Mouse (Mus musculus) midbrain, embryonic 12.5 days (tissue): Measurements from ENCODE around the gene Gm128. TPM values are rescaled to one million over a fixed set of nuclear protein-coding genes. Genes with fewer than 3 reads are reported as not detected.

Experiments
- ATAC-seq: fragments of 200-750 bp; cut with Nextera tagmentation; 2 replicates; pipeline ENCODE4 v1.8.0; 2017; ENCODE audit warnings: low read depth, moderate TSS enrichment, moderate library complexity; ENCODE audit not compliant: low FRiP score
- H3K27ac ChIP-seq: fragments of 300-500 bp; sonication (generic); replicated peaks from 2 replicates; pipeline ENCODE4 v1.5.1; 2016; ENCODE audit warnings: mild to moderate bottlenecking
- H3K27me3 ChIP-seq: fragments of 300-500 bp; sonication (generic); 2 replicates; pipeline ENCODE4 v1.6.1; 2016; ENCODE audit warnings: mild to moderate bottlenecking
- H3K36me3 ChIP-seq: fragments of 300-500 bp; sonication (generic); 2 replicates; pipeline ENCODE4 v1.6.1; 2016
- H3K4me1 ChIP-seq: fragments of 300-500 bp; sonication (generic); 2 replicates; pipeline ENCODE4 v1.6.1; 2016
- H3K4me2 ChIP-seq: fragments of 300-500 bp; sonication (generic); replicated peaks from 2 replicates; pipeline ENCODE4 v1.6.1; 2016; ENCODE audit warnings: mild to moderate bottlenecking, moderate library complexity
- H3K4me3 ChIP-seq: fragments of 300-500 bp; sonication (generic); 2 replicates; pipeline ENCODE4 v1.5.1; 2016; ENCODE audit warnings: mild to moderate bottlenecking
- H3K9ac ChIP-seq: fragments of 300-500 bp; sonication (generic); replicated peaks from 2 replicates; pipeline ENCODE4 v1.6.1; 2016; ENCODE audit warnings: mild to moderate bottlenecking, moderate library complexity
- H3K9me3 ChIP-seq: fragments of 300-500 bp; sonication (generic); 2 replicates; pipeline ENCODE4 v1.6.1; 2016; ENCODE audit warnings: mild to moderate bottlenecking
- WGBS: fragments of 180-500 bp; shearing (Covaris S2); methylation state at CpG from one replicate; pipeline ENCODE4 v1.1.7; 2016; 5-methylcytosine and 5-hydroxymethylcytosine counted together
- polyA plus RNA-seq: library from polyadenylated mRNA; unstranded; fragments of >200 nt; fragmentation: Nextera tagmentation; extraction: Ambion mirVana; gene quantifications from 2 replicates; pipeline ENCODE4 v1.2.1, GENCODE M21; 2016

Gene Gm128
- polyA plus RNA-seq, 1 experiment from 2014 or later, result not detected

- H3K36me3 ChIP-seq, result peaks cover 72% of the 10 kb centered on the region
- ATAC-seq, result no peak
- 90% methylated on average over 1 of the region's 1 CpGs for WGBS
These were observed 23.3 kb upstream of the Gm128 start for GRCm38 (mm10) chr3:95264724-95265123.

GRCm38 (mm10) chr3:95263089-95263739 lies 21.8 kb upstream of the Gm128 start:
- no peak overlapping the region for H3K4me3 ChIP-seq
- peaks cover 79% of the 10 kb centered on the region for H3K36me3 ChIP-seq
- no peak overlapping the region for H3K9ac ChIP-seq
- H3K27me3 ChIP-seq, result no peaks in the 10 kb centered on the region
- no peak overlapping the region for H3K27ac ChIP-seq
- 51% methylated on average over 11 of the region's 11 CpGs for whole genome bisulfite sequencing
- ATAC-seq, result no peak
- no peaks in the 10 kb centered on the region for H3K4me1 ChIP-seq
- H3K9me3 ChIP-seq, result 0 out of 2 replicates have a peak, but pooled peaks cover 3% of the 10 kb centered on the region
- no peak overlapping the region for H3K4me2 ChIP-seq

More at GRCm38 (mm10) chr3:95264724-95265123, 23.3 kb upstream of the Gm128 start:
- no peak overlapping the region for H3K9ac ChIP-seq
- H3K27me3 ChIP-seq, result no peaks in the 10 kb centered on the region
- no peak overlapping the region for H3K4me3 ChIP-seq
- H3K4me1 ChIP-seq, result no peaks in the 10 kb centered on the region
- H3K4me2 ChIP-seq, result no peak overlapping the region
- 0 out of 2 replicates have a peak, but pooled peaks cover 3% of the 10 kb centered on the region for H3K9me3 ChIP-seq
- H3K27ac ChIP-seq, result no peak overlapping the region

GRCm38 (mm10) chr3:95261975-95262374 lies 20.6 kb upstream of the Gm128 start:
- no peak overlapping the region for H3K4me2 ChIP-seq
- 93% methylated on average over 4 of the region's 4 CpGs for WGBS
- no peaks in the 10 kb centered on the region for H3K4me1 ChIP-seq
- H3K27me3 ChIP-seq, result no peaks in the 10 kb centered on the region
- no peak overlapping the region for H3K9ac ChIP-seq
- peaks cover 78% of the 10 kb centered on the region for H3K36me3 ChIP-seq
- H3K4me3 ChIP-seq, result no peak overlapping the region
- H3K27ac ChIP-seq, result no peak overlapping the region
- 0 out of 2 replicates have a peak, but pooled peaks cover 3% of the 10 kb centered on the region for H3K9me3 ChIP-seq
- no peak for ATAC-seq

GRCm38 (mm10) chr3:95256931-95257330 lies 15.5 kb upstream of the Gm128 start:
- ATAC-seq, result no peak

GRCm38 (mm10) chr3:95250783-95251424 lies 9.5 kb upstream of the Gm128 start, which contains the start of gene Bnipl:
Gene Bnipl (minus strand): TSS chr3:95251193.
- 66% methylated on average over 7 of the region's 7 CpGs for WGBS
- no peaks in the 10 kb centered on the region for H3K4me1 ChIP-seq
- H3K9ac ChIP-seq, result no peak within 1 kb of the TSS
- H3K36me3 ChIP-seq, result peaks cover 32% of the 10 kb centered on the region
- no peak for ATAC-seq
- H3K27me3 ChIP-seq, result no peaks in the 10 kb centered on the region
- no peaks in the 10 kb centered on the region for H3K9me3 ChIP-seq
- H3K4me3 ChIP-seq, result no peak within 1 kb of the TSS
- no peak within 1 kb of the TSS for H3K4me2 ChIP-seq
- no peak within 1 kb of the TSS for H3K27ac ChIP-seq

More at GRCm38 (mm10) chr3:95256931-95257330, 15.5 kb upstream of the Gm128 start:
- Histone ChIP-seq H3K9me3 (no peaks in the 10 kb centered on the region), H3K9ac (no peak overlapping the region), H3K4me2 (no peak overlapping the region), H3K27me3 (no peaks in the 10 kb centered on the region), H3K36me3 (peaks cover 86% of the 10 kb centered on the region), H3K4me1 (no peaks in the 10 kb centered on the region), H3K27ac (no peak overlapping the region), H3K4me3 (no peak overlapping the region)
- 90% methylated on average over 5 of the region's 5 CpGs for WGBS

GRCm38 (mm10) chr3:95250361-95250760 lies 9.0 kb upstream of the Gm128 start:
- Histone ChIP-seq H3K4me2 (no peak overlapping the region), H3K27me3 (no peaks in the 10 kb centered on the region), H3K27ac (no peak overlapping the region), H3K36me3 (peaks cover 26% of the 10 kb centered on the region), H3K9ac (no peak overlapping the region), H3K4me3 (no peak overlapping the region), H3K4me1 (no peaks in the 10 kb centered on the region), H3K9me3 (no peaks in the 10 kb centered on the region)
- WGBS, result 80% methylated on average over 5 of the region's 5 CpGs
- ATAC-seq, result no peak

GRCm38 (mm10) chr3:95247660-95248336 lies 6.4 kb upstream of the Gm128 start:
- H3K36me3 ChIP-seq, result peaks cover 3% of the 10 kb centered on the region; the same call in 1 of the 2 replicates
- no peaks in the 10 kb centered on the region for H3K9me3 ChIP-seq
- no peak overlapping the region for H3K27ac ChIP-seq
- no peak overlapping the region for H3K4me3 ChIP-seq
- ATAC-seq, result no peak
- no peaks in the 10 kb centered on the region for H3K4me1 ChIP-seq
- H3K9ac ChIP-seq, result no peak overlapping the region
- 76% methylated on average over 1 of the region's 1 CpGs for WGBS
- no peaks in the 10 kb centered on the region for H3K27me3 ChIP-seq
- no peak overlapping the region for H3K4me2 ChIP-seq

GRCm38 (mm10) chr3:95246465-95247231 lies 5.2 kb upstream of the Gm128 start:
- no peak for ATAC-seq
- no peak overlapping the region for H3K4me2 ChIP-seq
- H3K9ac ChIP-seq, result no peak overlapping the region
- no peak overlapping the region for H3K27ac ChIP-seq
- no peaks in the 10 kb centered on the region for H3K36me3 ChIP-seq
- H3K4me3 ChIP-seq, result no peak overlapping the region
- H3K27me3 ChIP-seq, result no peaks in the 10 kb centered on the region
- 91% methylated on average over 5 of the region's 5 CpGs for WGBS
- no peaks in the 10 kb centered on the region for H3K4me1 ChIP-seq
- H3K9me3 ChIP-seq, result no peaks in the 10 kb centered on the region

GRCm38 (mm10) chr3:95243086-95243485 lies 1.7 kb upstream of the Gm128 start:
- Histone ChIP-seq H3K9ac (no peak overlapping the region), H3K4me1 (no peaks in the 10 kb centered on the region), H3K4me2 (no peak overlapping the region), H3K9me3 (no peaks in the 10 kb centered on the region), H3K4me3 (no peak overlapping the region), H3K27ac (no peak overlapping the region), H3K36me3 (peaks cover 9% of the 10 kb centered on the region), H3K27me3 (no peaks in the 10 kb centered on the region)
- WGBS, result 91% methylated on average over 2 of the region's 2 CpGs
- no peak for ATAC-seq

GRCm38 (mm10) chr3:95240900-95241299 lies 498 bp downstream of the Gm128 start:
- Histone ChIP-seq H3K9me3 (no peaks in the 10 kb centered on the region), H3K4me2 (no peak overlapping the region; the same call in 1 of the 2 replicates), H3K4me1 (no peaks in the 10 kb centered on the region), H3K27me3 (no peaks in the 10 kb centered on the region), H3K9ac (no peak overlapping the region), H3K27ac (no peak overlapping the region), H3K36me3 (peaks cover 29% of the 10 kb centered on the region), H3K4me3 (no peak overlapping the region)
- no peak for ATAC-seq
- WGBS, result 32% methylated on average over 17 of the region's 17 CpGs

GRCm38 (mm10) chr3:95239971-95240370 lies 1.4 kb downstream of the Gm128 start:
- Histone ChIP-seq H3K27me3 (no peaks in the 10 kb centered on the region), H3K9me3 (no peaks in the 10 kb centered on the region), H3K36me3 (peaks cover 38% of the 10 kb centered on the region), H3K4me2 (no peak overlapping the region), H3K27ac (no peak overlapping the region), H3K4me3 (no peak overlapping the region), H3K4me1 (no peaks in the 10 kb centered on the region), H3K9ac (no peak overlapping the region)
- WGBS, result 87% methylated on average over 12 of the region's 12 CpGs
- ATAC-seq, result no peak
